Mouse (Mus musculus): ENCODE results near the gene Gm3099.
"Not testable (repeated sequence)": the region's sequence is repeated elsewhere in the genome, so short reads cannot be mapped to it uniquely, and the experiment has no call there.

Gene Gm3099

GRCm38 (mm10) chr14:3998094-3998493, at the start of gene Gm3099:
Gene Gm3099, plus strand, starts transcription at chr14:3998394.
- not testable (repeated sequence) for DNase-seq (ENCODE audit: low read depth, low spot score)

GRCm38 (mm10) chr14:3963247-3963646, 34.9 kb upstream of the Gm3099 start, which contains the start of gene Gm3095:
Gene Gm3095, plus strand, starts transcription at chr14:3963547.
- not testable (repeated sequence) for DNase-seq (ENCODE audit: low read depth, low spot score)

GRCm38 (mm10) chr14:4023641-4024040, 25.4 kb downstream of the Gm3099 start, which contains the start of gene Gm5796:
Gene Gm5796, plus strand, starts transcription at chr14:4023941.
- DNase-seq (ENCODE audit: low read depth, low spot score), result not testable (repeated sequence)
